Mouse (Mus musculus) hindbrain, embryonic 10.5 days (tissue): Measurements from ENCODE around the gene Prcc. TPM values are rescaled to one million over a fixed set of nuclear protein-coding genes. Genes with fewer than 3 reads are reported as not detected.
"Not testable (repeated sequence)": the region's sequence is repeated elsewhere in the genome, so short reads cannot be mapped to it uniquely, and the experiment has no call there.

Experiments used
- DNase-seq: peaks from one replicate; pipeline ENCODE4 v3.0.0-alpha.2; 2017; ENCODE audit warnings: low spot score
- H3K27ac ChIP-seq: fragments of 300-500 bp; sonication (generic); 2 replicates; pipeline ENCODE4 v1.5.1; 2016; ENCODE audit warnings: mild to moderate bottlenecking, moderate library complexity
- H3K27me3 ChIP-seq: fragments of 300-500 bp; sonication (generic); 2 replicates; pipeline ENCODE4 v1.6.1; 2016; ENCODE audit warnings: mild to moderate bottlenecking; ENCODE audit not compliant: poor library complexity, insufficient read depth, severe bottlenecking
- H3K36me3 ChIP-seq: fragments of 300-500 bp; sonication (generic); 2 replicates; pipeline ENCODE4 v1.6.1; 2016; ENCODE audit warnings: mild to moderate bottlenecking, moderate library complexity
- H3K4me1 ChIP-seq: fragments of 300-500 bp; sonication (generic); replicated peaks from 2 replicates; pipeline ENCODE4 v1.6.1; 2016; ENCODE audit warnings: mild to moderate bottlenecking
- H3K4me3 ChIP-seq: fragments of 300-500 bp; sonication (generic); 2 replicates; pipeline ENCODE4 v1.5.1; 2016; ENCODE audit warnings: mild to moderate bottlenecking, moderate library complexity
- H3K9me3 ChIP-seq: fragments of 300-500 bp; sonication (generic); 2 replicates; pipeline ENCODE4 v1.6.1; 2016; ENCODE audit warnings: mild to moderate bottlenecking, moderate library complexity
- WGBS: fragments of 180-500 bp; shearing (Covaris S2); methylation state at CpG from one replicate; pipeline ENCODE4 v1.1.7; 2016; 5-methylcytosine and 5-hydroxymethylcytosine counted together
- polyA plus RNA-seq: library from polyadenylated mRNA; unstranded; fragments of >200 nt; fragmentation: Nextera tagmentation; extraction: Ambion mirVana; gene quantifications from 2 replicates; pipeline ENCODE4 v1.2.1, GENCODE M21; 2016

Gene Prcc
- polyA plus RNA-seq, 1 experiment from 2014 or later = 18.7 TPM

GRCm38 (mm10) chr3:87916990-87917389 is 31.6 kb upstream of the Prcc start:
- no peak for DNase-seq
- H3K27me3 ChIP-seq = no peaks in the 10 kb centered on the region
- WGBS = 98% methylated on average over 1 of the region's 1 CpGs
- H3K9me3 ChIP-seq = no peaks in the 10 kb centered on the region
- no peak overlapping the region for H3K4me3 ChIP-seq
- no peak overlapping the region for H3K27ac ChIP-seq
- peaks cover 57% of the 10 kb centered on the region for H3K36me3 ChIP-seq
- H3K4me1 ChIP-seq = peaks cover 20% of the 10 kb centered on the region

- H3K27me3 ChIP-seq = no peaks in the 10 kb centered on the region
- no peak overlapping the region for H3K4me3 ChIP-seq
- DNase-seq = no peak
- no peaks in the 10 kb centered on the region for H3K9me3 ChIP-seq
- H3K27ac ChIP-seq = no peak overlapping the region
- peaks cover 57% of the 10 kb centered on the region for H3K36me3 ChIP-seq
- 96% methylated on average over 10 of the region's 10 CpGs for WGBS
- peaks cover 40% of the 10 kb centered on the region for H3K4me1 ChIP-seq
These were observed 28.5 kb upstream of the Prcc start for GRCm38 (mm10) chr3:87913891-87914290.

DNA sequence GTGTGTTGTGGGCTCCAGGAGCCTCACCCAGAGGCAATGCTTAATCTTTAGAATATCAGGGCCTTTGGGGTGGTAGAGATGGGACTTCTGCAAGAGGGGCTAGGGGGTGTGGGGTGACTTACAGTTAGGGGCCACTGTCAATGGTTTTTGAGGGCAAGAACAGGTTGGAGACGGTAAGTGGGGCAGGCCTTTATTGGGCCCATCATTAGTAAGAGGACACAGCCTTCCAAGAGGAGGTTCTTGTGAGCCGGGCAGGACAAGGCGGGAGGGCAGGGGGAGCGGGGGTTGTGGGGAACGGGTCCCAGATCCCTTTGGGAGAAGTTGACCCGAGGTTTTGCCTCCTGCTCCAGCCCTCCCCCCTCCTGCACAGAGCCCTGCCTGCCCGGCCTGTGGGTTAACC is 28.1 kb upstream of the Prcc start:
- Histone ChIP-seq H3K27ac (no peak overlapping the region), H3K4me1 (peaks cover 44% of the 10 kb centered on the region), H3K36me3 (peaks cover 57% of the 10 kb centered on the region), H3K4me3 (no peak overlapping the region), H3K9me3 (no peaks in the 10 kb centered on the region), H3K27me3 (no peaks in the 10 kb centered on the region)
- WGBS = 89% methylated on average over 7 of the region's 7 CpGs
- DNase-seq = no peak

DNA sequence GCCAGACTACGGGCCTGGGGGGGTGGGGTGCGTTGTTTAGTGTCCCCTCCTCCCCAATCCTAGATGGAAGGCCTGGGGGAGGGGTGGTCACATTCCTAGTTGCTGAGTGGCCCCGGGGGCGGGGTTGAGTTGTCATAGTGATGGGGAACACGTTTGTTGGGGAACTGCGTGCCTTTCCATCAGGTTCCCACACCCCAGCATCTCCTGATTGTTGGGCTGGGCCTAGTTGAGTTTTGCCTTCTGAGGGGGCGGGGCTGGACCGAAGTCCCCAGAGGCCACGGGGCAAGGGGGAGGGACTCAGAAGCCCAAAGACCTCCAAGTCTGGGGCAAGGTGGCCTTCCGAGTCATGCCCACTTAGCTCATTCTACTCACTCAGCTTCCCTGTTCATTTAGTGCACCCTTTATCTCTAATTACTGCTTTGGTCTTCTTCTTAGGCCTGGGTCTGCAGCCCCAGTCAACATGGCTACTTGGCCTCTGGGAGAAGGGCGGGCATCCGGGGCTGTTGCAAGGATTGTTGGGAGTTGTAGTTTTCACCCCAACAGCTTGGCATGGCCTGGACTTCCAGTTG is 25.2 kb upstream of the Prcc start:
- peak; percentile 88 for DNase-seq
- WGBS = 8% methylated on average over 12 of the region's 12 CpGs
- Histone ChIP-seq H3K4me1 (peaks cover 64% of the 10 kb centered on the region), H3K27me3 (no peaks in the 10 kb centered on the region), H3K36me3 (peaks cover 36% of the 10 kb centered on the region), H3K27ac (peak overlapping the region; percentile 99), H3K9me3 (no peaks in the 10 kb centered on the region), H3K4me3 (peak overlapping the region; percentile 97)

- peak overlapping the region; percentile 97 for H3K4me3 ChIP-seq
- WGBS = 3% methylated on average over 4 of the region's 4 CpGs
- H3K9me3 ChIP-seq = no peaks in the 10 kb centered on the region
- peaks cover 28% of the 10 kb centered on the region for H3K36me3 ChIP-seq
- DNase-seq = no peak
- H3K27me3 ChIP-seq = no peaks in the 10 kb centered on the region
- H3K4me1 ChIP-seq = peaks cover 64% of the 10 kb centered on the region
- peak overlapping the region; percentile 99 for H3K27ac ChIP-seq
These were observed 24.5 kb upstream of the Prcc start for GRCm38 (mm10) chr3:87909874-87910273.

GRCm38 (mm10) chr3:87909381-87909780 is 24.0 kb upstream of the Prcc start:
- WGBS = 85% methylated on average over 2 of the region's 2 CpGs
- no peaks in the 10 kb centered on the region for H3K27me3 ChIP-seq
- H3K27ac ChIP-seq = peak overlapping the region; percentile 99
- DNase-seq = no peak
- peak overlapping the region; percentile 97 for H3K4me3 ChIP-seq
- no peaks in the 10 kb centered on the region for H3K9me3 ChIP-seq
- H3K36me3 ChIP-seq = peaks cover 23% of the 10 kb centered on the region
- peaks cover 64% of the 10 kb centered on the region for H3K4me1 ChIP-seq

DNA sequence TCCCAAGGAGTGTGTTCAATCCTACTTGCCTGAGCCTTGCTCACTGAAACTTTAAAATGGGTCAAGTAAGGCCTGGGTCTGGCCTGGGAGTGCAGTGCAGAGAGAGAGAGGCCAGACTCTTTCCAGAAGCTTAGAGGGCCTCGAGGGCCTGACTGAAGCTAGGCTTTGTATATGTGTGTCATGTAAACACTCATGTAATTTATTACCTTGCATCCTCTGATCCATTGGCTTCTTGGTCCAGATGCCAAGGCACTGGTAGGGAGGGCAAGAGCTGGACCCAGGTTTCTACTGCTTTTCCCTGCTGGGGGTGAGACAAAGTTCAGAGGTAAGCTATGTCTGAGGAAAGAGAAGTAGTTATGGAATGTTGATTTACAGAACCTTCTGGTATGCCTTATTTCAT is 22.5 kb upstream of the Prcc start:
- no peaks in the 10 kb centered on the region for H3K27me3 ChIP-seq
- H3K27ac ChIP-seq = peak overlapping the region; percentile 99
- peak overlapping the region; percentile 97 for H3K4me3 ChIP-seq
- H3K4me1 ChIP-seq = peaks cover 61% of the 10 kb centered on the region
- no peak for DNase-seq
- 10% methylated on average over 1 of the region's 1 CpGs for WGBS
- no peaks in the 10 kb centered on the region for H3K9me3 ChIP-seq
- peaks cover 8% of the 10 kb centered on the region for H3K36me3 ChIP-seq

DNA sequence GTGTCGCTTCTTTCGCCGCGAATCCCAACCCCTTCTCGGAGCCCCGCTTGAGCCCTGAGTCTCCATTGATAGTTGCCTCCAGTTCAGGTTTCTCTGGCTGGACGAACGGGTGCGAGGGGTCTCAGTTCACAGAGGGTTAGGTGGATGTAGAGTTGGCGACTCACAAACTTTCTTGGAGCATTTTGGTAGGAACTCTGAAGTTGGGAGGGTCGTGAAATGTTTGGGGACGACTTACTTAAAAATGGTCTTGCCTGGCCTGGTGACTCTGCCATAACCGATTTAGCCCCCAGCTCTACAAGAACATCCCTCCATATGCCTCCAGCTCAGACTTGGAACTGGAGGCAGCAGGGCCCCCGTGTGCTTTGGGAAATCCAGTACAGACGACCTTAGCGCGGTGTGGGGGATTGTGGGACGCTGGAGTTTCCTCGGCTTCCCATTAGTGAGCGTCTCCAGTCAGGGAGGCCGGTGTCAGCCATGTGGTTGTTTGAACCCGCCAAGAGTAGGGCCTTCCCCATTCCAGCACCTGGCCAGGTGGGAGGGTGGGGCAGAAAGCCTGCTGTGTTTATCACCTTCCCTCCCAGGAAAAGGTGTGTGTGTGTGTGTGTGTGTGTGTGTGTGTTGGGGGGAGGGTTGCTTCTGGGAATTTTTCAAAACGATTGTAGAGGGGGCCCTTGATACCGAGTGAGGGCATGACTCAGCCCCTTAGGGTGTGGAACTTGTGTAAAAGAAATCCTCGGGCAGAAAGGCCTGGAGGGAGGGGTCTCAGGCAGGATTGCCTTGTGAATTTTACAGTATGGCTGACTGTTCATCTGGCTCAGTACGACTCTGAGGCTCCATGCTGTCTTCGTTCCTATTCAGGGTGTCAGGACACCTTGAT is 21.8 kb upstream of the Prcc start:
- under 1% methylated on average over 27 of the region's 27 CpGs for WGBS
- Histone ChIP-seq H3K36me3 (peaks cover 4% of the 10 kb centered on the region; the same call in 1 of the 2 replicates), H3K4me3 (peak overlapping the region; percentile 97), H3K9me3 (no peaks in the 10 kb centered on the region), H3K27me3 (no peaks in the 10 kb centered on the region), H3K27ac (peak overlapping the region; percentile 99), H3K4me1 (peaks cover 61% of the 10 kb centered on the region)
- peak; percentile 64 for DNase-seq

DNA sequence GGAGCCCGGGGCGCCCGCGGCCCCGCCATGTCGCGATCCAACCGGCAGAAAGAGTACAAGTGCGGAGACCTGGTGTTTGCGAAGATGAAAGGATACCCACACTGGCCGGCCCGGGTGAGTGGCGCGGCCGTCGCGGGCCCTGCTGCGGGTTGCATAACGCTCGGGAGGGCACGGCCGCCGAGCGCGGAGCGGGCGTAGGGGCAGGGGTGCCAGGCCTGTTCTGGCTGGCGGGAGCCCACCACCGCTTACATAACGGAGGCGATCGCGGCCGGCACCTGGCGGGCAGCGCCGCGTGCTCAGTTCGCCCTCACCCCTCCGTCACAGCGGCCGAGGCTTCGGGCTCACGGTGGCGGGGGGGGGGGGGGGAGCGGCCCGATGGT is 21.2 kb upstream of the Prcc start:
- no peak for DNase-seq
- WGBS = under 1% methylated on average over 44 of the region's 47 CpGs
- Histone ChIP-seq H3K36me3 (peaks cover 4% of the 10 kb centered on the region; the same call in 1 of the 2 replicates), H3K4me1 (peaks cover 56% of the 10 kb centered on the region), H3K27me3 (no peaks in the 10 kb centered on the region), H3K4me3 (peak overlapping the region; percentile 97), H3K27ac (peak overlapping the region; percentile 99), H3K9me3 (no peaks in the 10 kb centered on the region)

DNA sequence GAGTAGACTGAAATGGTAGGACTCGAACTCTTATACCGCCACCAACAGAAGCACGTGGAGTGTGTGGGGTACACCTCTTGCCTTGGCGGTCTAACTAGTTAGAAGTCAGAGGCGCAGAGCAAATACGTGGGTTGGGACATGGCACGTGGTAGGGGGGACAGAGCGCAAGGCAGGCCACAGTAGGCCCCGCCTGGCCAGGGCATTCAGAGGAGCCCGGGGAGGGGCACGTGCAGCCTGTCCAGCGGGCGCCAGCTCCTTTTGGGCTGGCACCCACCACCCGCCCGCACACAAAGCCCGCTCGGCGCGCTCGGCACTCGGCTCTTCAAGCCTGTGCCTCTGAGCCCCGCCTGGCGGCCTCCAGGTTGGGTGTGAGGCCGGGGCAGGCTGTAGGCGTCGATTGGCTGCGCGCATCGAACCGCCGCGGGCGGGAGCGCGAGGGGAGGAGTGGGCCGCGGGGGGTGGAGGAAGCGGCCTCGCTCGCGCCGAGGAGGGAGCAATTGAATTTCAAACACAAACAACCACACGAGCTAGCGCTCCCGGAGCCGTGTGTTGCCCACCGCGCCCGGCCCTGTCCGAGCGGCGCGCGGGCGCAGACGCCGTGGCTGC is 20.6 kb upstream of the Prcc start, which contains the start of gene Hdgf:
Gene Hdgf (plus strand): TSS at position 442 of the 606 bp plus-strand sequence.
- Histone ChIP-seq H3K27ac (peak within 1 kb of the TSS; percentile 99), H3K36me3 (no peaks in the 10 kb centered on the region; the same call in 1 of the 2 replicates), H3K9me3 (no peaks in the 10 kb centered on the region), H3K4me1 (peaks cover 50% of the 10 kb centered on the region), H3K27me3 (no peaks in the 10 kb centered on the region), H3K4me3 (peak within 1 kb of the TSS; percentile 97)
- 1% methylated on average over 57 of the region's 57 CpGs for WGBS
- peak; percentile 97 for DNase-seq

DNA sequence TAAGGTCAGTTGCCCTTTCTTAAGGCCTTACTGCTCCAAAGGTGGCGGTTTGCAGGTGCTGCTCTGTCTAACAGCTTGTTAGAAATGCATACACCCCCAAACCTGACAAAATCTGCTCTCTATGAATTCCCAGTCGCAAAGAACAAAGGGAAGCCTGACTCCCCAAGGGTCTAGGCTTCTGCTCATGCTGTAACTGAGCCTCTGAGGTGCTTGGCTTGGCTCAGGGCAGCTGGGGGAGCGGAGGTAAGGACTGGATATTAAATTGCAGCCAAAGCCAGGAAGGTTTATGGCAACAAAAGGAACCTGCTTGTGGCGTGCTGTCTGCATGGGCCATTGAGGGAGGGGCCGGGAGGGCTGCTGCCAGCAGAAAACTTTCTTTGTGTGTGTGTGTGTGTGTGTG is 18.4 kb upstream of the Prcc start:
- H3K36me3 ChIP-seq = no peaks in the 10 kb centered on the region
- peaks cover 28% of the 10 kb centered on the region for H3K4me1 ChIP-seq
- peak overlapping the region; percentile 0; the same call in 1 of the 2 replicates for H3K27ac ChIP-seq
- H3K4me3 ChIP-seq = no peak overlapping the region
- no peaks in the 10 kb centered on the region for H3K27me3 ChIP-seq
- H3K9me3 ChIP-seq = no peaks in the 10 kb centered on the region
- WGBS = 49% methylated on average over 5 of the region's 5 CpGs
- DNase-seq = no peak

DNA sequence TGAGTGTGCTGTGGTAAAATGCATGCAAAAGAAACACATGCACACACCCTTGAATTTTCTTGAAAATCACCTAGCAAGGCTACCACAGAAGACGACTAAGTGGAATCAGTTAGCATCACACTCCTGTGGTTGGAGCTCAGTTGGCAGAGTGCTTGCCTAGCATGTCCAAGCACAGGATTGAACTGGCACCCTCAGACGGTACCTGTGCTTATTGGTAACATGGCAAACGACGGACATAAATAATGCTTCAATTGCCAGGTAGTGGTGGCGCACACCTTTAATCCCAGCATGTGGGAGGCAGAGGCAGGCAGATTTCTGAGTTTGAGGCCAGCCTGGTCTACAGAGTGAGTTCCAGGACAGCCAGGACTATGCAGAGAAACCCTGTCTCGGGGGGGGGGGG is 16.6 kb upstream of the Prcc start:
- H3K36me3 ChIP-seq, H3K27me3 ChIP-seq, H3K27ac ChIP-seq, DNase-seq, H3K4me3 ChIP-seq, H3K9me3 ChIP-seq: not testable (repeated sequence)
- WGBS = 84% methylated on average over 6 of the region's 6 CpGs
- H3K4me1 ChIP-seq = peaks cover 10% of the 10 kb centered on the region; the same call in 1 of the 2 replicates
